Mouse (Mus musculus): Measurements from ENCODE around the gene Ttc26. TPM values are rescaled to one million over a fixed set of nuclear protein-coding genes. Genes with fewer than 3 reads are reported as not detected.
"Not testable (repeated sequence)": the region's sequence is repeated elsewhere in the genome, so short reads cannot be mapped to it uniquely, and the experiment has no call there.

The Ttc26 gene
- polyA plus RNA-seq, 1 experiment from 2014 or later, result 0.22 TPM

- Histone ChIP-seq H3K4me2 (ENCODE audit: low read depth, low read length) (peak within 1 kb of the TSS; percentile 76), H3K9ac (ENCODE audit: low read depth, low read length) (peak within 1 kb of the TSS; percentile 96), H3K27ac (ENCODE audit: low read length) (peak within 1 kb of the TSS; percentile 100), H3K36me3 (ENCODE audit: control insufficient read depth, insufficient read depth) (peaks cover 3% of the 10 kb centered on the region), H3K4me1 (ENCODE audit: control insufficient read depth, low read depth, low read length) (peaks cover 52% of the 10 kb centered on the region), H3K27me3 (ENCODE audit: control insufficient read depth, insufficient read depth, low read depth, low read length) (no peaks in the 10 kb centered on the region), H3K4me3 (ENCODE audit: low read depth, low read length) (peak within 1 kb of the TSS; percentile 91), H3K9me3 (replicated peaks; ENCODE audit: control insufficient read depth, low read length) (no peaks in the 10 kb centered on the region)
- under 1% methylated on average over 87 of the region's 87 CpGs for WGBS (ENCODE audit: insufficient replicate concordance)
- peak; percentile 95 for ATAC-seq (ENCODE audit: low read depth)
Observed at GRCm38 (mm10) chr6:38353811-38354722, 27.2 kb upstream of the Ttc26 start, which contains the start of gene Zc3hav1. Gene Zc3hav1, minus strand, starts transcription at chr6:38354603.

GRCm38 (mm10) chr6:38354723-38355353 lies 26.4 kb upstream of the Ttc26 start:
- H3K9ac ChIP-seq (ENCODE audit: low read depth, low read length), result peak overlapping the region; percentile 96
- peak overlapping the region; percentile 76 for H3K4me2 ChIP-seq (ENCODE audit: low read depth, low read length)
- peak overlapping the region; percentile 91 for H3K4me3 ChIP-seq (ENCODE audit: low read depth, low read length)
- H3K9me3 ChIP-seq (replicated peaks; ENCODE audit: control insufficient read depth, low read length), result no peaks in the 10 kb centered on the region
- peaks cover 1% of the 10 kb centered on the region for H3K36me3 ChIP-seq (ENCODE audit: control insufficient read depth, insufficient read depth)
- 5% methylated on average over 20 of the region's 20 CpGs for WGBS (ENCODE audit: insufficient replicate concordance)
- ATAC-seq (ENCODE audit: low read depth), result peak; percentile 35
- peaks cover 47% of the 10 kb centered on the region for H3K4me1 ChIP-seq (ENCODE audit: control insufficient read depth, low read depth, low read length)
- H3K27me3 ChIP-seq (ENCODE audit: control insufficient read depth, insufficient read depth, low read depth, low read length), result no peaks in the 10 kb centered on the region
- H3K27ac ChIP-seq (ENCODE audit: low read length), result peak overlapping the region; percentile 100

- H3K4me2 ChIP-seq (ENCODE audit: low read depth, low read length), result peak overlapping the region; percentile 76
- H3K27me3 ChIP-seq (ENCODE audit: control insufficient read depth, insufficient read depth, low read depth, low read length), result no peaks in the 10 kb centered on the region
- H3K27ac ChIP-seq (ENCODE audit: low read length), result peak overlapping the region; percentile 100
- peak overlapping the region; percentile 91 for H3K4me3 ChIP-seq (ENCODE audit: low read depth, low read length)
- H3K4me1 ChIP-seq (ENCODE audit: control insufficient read depth, low read depth, low read length), result peaks cover 47% of the 10 kb centered on the region
- no peaks in the 10 kb centered on the region; the same call in 1 of the 2 replicates for H3K36me3 ChIP-seq (ENCODE audit: control insufficient read depth, insufficient read depth)
- H3K9ac ChIP-seq (ENCODE audit: low read depth, low read length), result peak overlapping the region; percentile 96
- H3K9me3 ChIP-seq (replicated peaks; ENCODE audit: control insufficient read depth, low read length), result no peaks in the 10 kb centered on the region
- WGBS (ENCODE audit: insufficient replicate concordance), result 10% methylated on average over 8 of the region's 8 CpGs
- no peak for ATAC-seq (ENCODE audit: low read depth)
Observed at GRCm38 (mm10) chr6:38355354-38355823, 25.9 kb upstream of the Ttc26 start.

DNA sequence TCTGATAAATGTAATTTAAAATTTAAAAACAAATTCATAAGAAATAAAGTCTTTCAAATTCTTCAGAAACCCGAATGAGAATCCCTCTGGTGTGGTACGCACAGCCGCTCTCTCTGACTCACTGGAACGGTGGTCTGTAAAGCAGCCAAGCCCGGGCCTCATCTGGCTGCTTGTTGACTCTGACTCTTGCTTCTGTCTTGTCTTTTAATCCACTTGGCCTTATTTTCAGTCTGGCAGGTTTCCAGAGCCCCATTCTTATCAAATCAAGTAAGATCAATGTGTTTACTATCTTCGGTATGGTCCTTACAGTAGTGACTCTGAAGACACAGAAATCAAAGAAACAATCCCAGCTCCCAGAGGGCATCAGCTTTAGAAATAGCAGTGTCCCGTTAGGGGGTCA lies 25.4 kb upstream of the Ttc26 start:
- Histone ChIP-seq H3K4me1 (ENCODE audit: control insufficient read depth, low read depth, low read length) (peaks cover 48% of the 10 kb centered on the region), H3K9ac (ENCODE audit: low read depth, low read length) (peak overlapping the region; percentile 96; the same call in 1 of the 2 replicates), H3K27me3 (ENCODE audit: control insufficient read depth, insufficient read depth, low read depth, low read length) (no peaks in the 10 kb centered on the region), H3K36me3 (ENCODE audit: control insufficient read depth, insufficient read depth) (no peaks in the 10 kb centered on the region; the same call in 1 of the 2 replicates), H3K27ac (ENCODE audit: low read length) (peak overlapping the region; percentile 100; the same call in 1 of the 2 replicates), H3K9me3 (replicated peaks; ENCODE audit: control insufficient read depth, low read length) (no peaks in the 10 kb centered on the region), H3K4me3 (ENCODE audit: low read depth, low read length) (peak overlapping the region; percentile 91), H3K4me2 (ENCODE audit: low read depth, low read length) (peak overlapping the region; percentile 76)
- WGBS (ENCODE audit: insufficient replicate concordance), result 39% methylated on average over 7 of the region's 7 CpGs
- ATAC-seq (ENCODE audit: low read depth), result no peak

DNA sequence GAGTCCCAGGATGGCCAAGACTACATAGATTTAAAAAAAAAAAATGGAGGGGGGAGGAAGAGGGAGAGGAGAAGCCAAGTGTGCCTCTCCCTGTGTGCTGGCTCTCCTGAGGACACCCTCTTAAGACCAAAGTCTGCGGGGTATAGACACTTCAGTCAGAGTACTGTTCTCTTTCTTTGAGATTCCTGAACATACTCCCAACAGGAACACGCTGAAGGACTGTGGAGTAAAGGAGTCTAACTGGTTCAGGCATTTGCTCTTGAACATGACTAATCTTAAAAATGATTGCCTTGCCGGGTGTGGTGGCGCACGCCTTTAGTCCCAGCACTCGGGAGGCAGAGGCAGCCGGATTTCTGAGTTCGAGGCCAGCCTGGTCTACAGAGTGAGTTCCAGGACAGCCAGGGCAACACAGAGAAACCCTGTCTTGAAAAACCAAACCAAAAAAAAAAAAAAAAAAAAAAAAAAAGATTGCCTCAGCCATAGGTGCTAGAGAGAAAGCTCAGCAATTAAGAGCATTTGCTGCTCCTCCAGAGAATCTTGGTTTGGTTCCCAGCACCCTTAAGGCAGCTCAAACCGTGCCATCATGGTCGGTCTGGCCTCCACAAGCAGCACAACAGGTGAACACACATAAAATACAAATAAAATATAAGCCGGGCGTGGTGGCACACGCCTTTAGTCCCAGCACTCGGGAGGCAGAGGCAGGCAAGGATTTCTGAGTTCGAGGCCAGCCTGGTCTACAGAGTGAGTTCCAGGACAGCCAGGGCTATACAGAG lies 24.4 kb upstream of the Ttc26 start:
- H3K36me3 ChIP-seq (ENCODE audit: control insufficient read depth, insufficient read depth); H3K27me3 ChIP-seq (ENCODE audit: control insufficient read depth, insufficient read depth, low read depth, low read length); ATAC-seq (ENCODE audit: low read depth); H3K4me3 ChIP-seq (ENCODE audit: low read depth, low read length); H3K4me2 ChIP-seq (ENCODE audit: low read depth, low read length); H3K9me3 ChIP-seq (replicated peaks; ENCODE audit: control insufficient read depth, low read length); H3K9ac ChIP-seq (ENCODE audit: low read depth, low read length): not testable (repeated sequence)
- 77% methylated on average over 15 of the region's 15 CpGs for WGBS (ENCODE audit: insufficient replicate concordance)
- 0 out of 2 replicates have a peak overlapping the region, but pooled peaks have one; percentile 28 for H3K27ac ChIP-seq (ENCODE audit: low read length)
- peaks cover 47% of the 10 kb centered on the region for H3K4me1 ChIP-seq (ENCODE audit: control insufficient read depth, low read depth, low read length)

GRCm38 (mm10) chr6:38357603-38358252 lies 23.5 kb upstream of the Ttc26 start:
- peaks cover 46% of the 10 kb centered on the region for H3K4me1 ChIP-seq (ENCODE audit: control insufficient read depth, low read depth, low read length)
- 50% methylated on average over 5 of the region's 5 CpGs for WGBS (ENCODE audit: insufficient replicate concordance)
- no peak for ATAC-seq (ENCODE audit: low read depth)
- H3K36me3 ChIP-seq (ENCODE audit: control insufficient read depth, insufficient read depth), result no peaks in the 10 kb centered on the region
- no peaks in the 10 kb centered on the region for H3K27me3 ChIP-seq (ENCODE audit: control insufficient read depth, insufficient read depth, low read depth, low read length)
- no peak overlapping the region for H3K4me2 ChIP-seq (ENCODE audit: low read depth, low read length)
- no peak overlapping the region for H3K4me3 ChIP-seq (ENCODE audit: low read depth, low read length)
- no peak overlapping the region for H3K27ac ChIP-seq (ENCODE audit: low read length)
- no peak overlapping the region for H3K9ac ChIP-seq (ENCODE audit: low read depth, low read length)
- H3K9me3 ChIP-seq (replicated peaks; ENCODE audit: control insufficient read depth, low read length), result no peaks in the 10 kb centered on the region

- H3K4me1 ChIP-seq (ENCODE audit: control insufficient read depth, low read depth, low read length), result peaks cover 46% of the 10 kb centered on the region
- ATAC-seq (ENCODE audit: low read depth), result no peak
- no peak overlapping the region for H3K9ac ChIP-seq (ENCODE audit: low read depth, low read length)
- no peaks in the 10 kb centered on the region for H3K36me3 ChIP-seq (ENCODE audit: control insufficient read depth, insufficient read depth)
- H3K4me2 ChIP-seq (ENCODE audit: low read depth, low read length), result no peak overlapping the region
- no peaks in the 10 kb centered on the region for H3K27me3 ChIP-seq (ENCODE audit: control insufficient read depth, insufficient read depth, low read depth, low read length)
- 38% methylated on average over 8 of the region's 8 CpGs for WGBS (ENCODE audit: insufficient replicate concordance)
- H3K9me3 ChIP-seq (replicated peaks; ENCODE audit: control insufficient read depth, low read length), result no peaks in the 10 kb centered on the region
- peak overlapping the region; percentile 51 for H3K27ac ChIP-seq (ENCODE audit: low read length)
- H3K4me3 ChIP-seq (ENCODE audit: low read depth, low read length), result no peak overlapping the region
Observed at GRCm38 (mm10) chr6:38358253-38359027, 22.8 kb upstream of the Ttc26 start.

Data from liver, embryonic 16.5 days (tissue).